Mouse (Mus musculus) liver, postnatal 0 days (tissue): ENCODE data around the gene Ralgapa2. TPM values are rescaled to one million over a fixed set of nuclear protein-coding genes. Genes with fewer than 3 reads are reported as not detected.

Source experiments
- ATAC-seq: fragments of 200-750 bp; cut with Nextera tagmentation; 2 replicates; pipeline ENCODE4 v1.8.0; 2017; ENCODE audit warnings: mild to moderate bottlenecking, moderate library complexity
- DNase-seq: peaks from one replicate; pipeline ENCODE4 v3.0.0-alpha.2; 2016
- H3K27ac ChIP-seq: fragments of 300-500 bp; sonication (generic); 2 replicates; pipeline ENCODE4 v1.5.1; 2014; ENCODE audit warnings: antibody characterized with exemption, moderate library complexity, mild to moderate bottlenecking, low read depth
- H3K27me3 ChIP-seq: fragments of 300-500 bp; sonication (generic); 2 replicates; pipeline ENCODE4 v1.6.1; 2014; ENCODE audit warnings: low read length, control low read depth, mixed read lengths; ENCODE audit not compliant: insufficient read depth
- H3K36me3 ChIP-seq: fragments of 300-500 bp; sonication (generic); replicated peaks from 2 replicates; pipeline ENCODE4 v1.6.1; 2014; ENCODE audit warnings: mild to moderate bottlenecking, control low read depth, low read length, moderate library complexity, mixed read lengths; ENCODE audit not compliant: insufficient read depth
- H3K4me1 ChIP-seq: fragments of 300-500 bp; sonication (generic); 2 replicates; pipeline ENCODE4 v1.6.1; 2014; ENCODE audit warnings: antibody characterized with exemption, mild to moderate bottlenecking, control low read depth; ENCODE audit not compliant: insufficient read depth
- H3K4me2 ChIP-seq: fragments of 300-500 bp; sonication (generic); 2 replicates; pipeline ENCODE4 v1.6.1; 2014; ENCODE audit warnings: low read depth, mild to moderate bottlenecking, low read length, moderate library complexity, mixed read lengths
- H3K4me3 ChIP-seq: fragments of 300-500 bp; sonication (generic); 2 replicates; pipeline ENCODE4 v1.5.1; 2014; ENCODE audit warnings: low read depth, low read length
- H3K9ac ChIP-seq: fragments of 300-500 bp; sonication (generic); replicated peaks from 2 replicates; pipeline ENCODE4 v1.6.1; 2014; ENCODE audit warnings: mild to moderate bottlenecking, moderate library complexity
- H3K9me3 ChIP-seq: fragments of 300-500 bp; sonication (generic); 2 replicates; pipeline ENCODE4 v1.6.1; 2016; ENCODE audit warnings: mild to moderate bottlenecking, control low read depth, low read length, mixed read lengths
- CTCF ChIP-seq: sonication (generic); IDR thresholded peaks from 2 replicates; pipeline ENCODE4 v1.5.1; 2016; ENCODE audit warnings: antibody characterized with exemption, low read depth
- EP300 ChIP-seq: IDR thresholded peaks from 2 replicates; pipeline ENCODE4 v1.6.1; 2016; ENCODE audit warnings: antibody characterized with exemption, low read depth, mild to moderate bottlenecking
- WGBS: fragments of 180-500 bp; shearing (Covaris S2); extraction: QIAGEN DNeasy Blood & Tissue Kit; methylation state at CpG from one replicate; pipeline ENCODE4 v1.1.7; 2014; ENCODE audit not compliant: insufficient replicate concordance; 5-methylcytosine and 5-hydroxymethylcytosine counted together
- polyA plus RNA-seq: library from polyadenylated mRNA; unstranded; fragments of >200 nt; fragmentation: Nextera tagmentation; extraction: Ambion mirVana; gene quantifications from 2 replicates; pipeline ENCODE4 v1.2.1, GENCODE M21; 2015

The Ralgapa2 gene
- polyA plus RNA-seq, 1 experiment from 2014 or later = 4.1 TPM

DNA sequence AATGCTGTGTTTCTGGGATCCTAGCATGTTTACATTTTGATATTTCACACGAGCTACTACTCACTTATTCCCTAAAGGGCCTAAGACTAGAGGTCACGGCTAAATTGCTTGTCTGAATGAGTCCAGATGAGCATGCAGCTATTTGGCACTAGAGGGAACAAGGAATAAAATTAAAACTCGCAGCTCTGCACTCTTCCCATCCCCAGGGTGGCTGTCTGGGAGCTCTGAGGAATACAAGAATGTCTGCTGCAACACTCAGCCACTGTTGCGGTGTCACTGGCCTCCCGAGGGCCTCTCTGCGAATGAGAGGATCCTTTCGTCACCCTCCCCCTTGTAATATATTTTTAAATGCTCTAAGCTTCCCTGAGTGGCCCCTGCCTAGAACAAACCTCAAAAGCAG is 266.7 kb downstream of the Ralgapa2 start:
- ATAC-seq = no peak
- no peak overlapping the region for H3K27ac ChIP-seq
- H3K9ac ChIP-seq = no peak overlapping the region
- H3K4me2 ChIP-seq = no peak overlapping the region
- H3K36me3 ChIP-seq = peaks cover 8% of the 10 kb centered on the region; the same call in 1 of the 2 replicates
- no peaks in the 10 kb centered on the region for H3K4me1 ChIP-seq
- no peaks in the 10 kb centered on the region for H3K27me3 ChIP-seq
- WGBS = 82% methylated on average over 7 of the region's 7 CpGs
- H3K9me3 ChIP-seq = no peaks in the 10 kb centered on the region
- TF ChIP-seq CTCF (no peak), EP300 (no peak)
- DNase-seq = no peak
- H3K4me3 ChIP-seq = no peak overlapping the region

DNA sequence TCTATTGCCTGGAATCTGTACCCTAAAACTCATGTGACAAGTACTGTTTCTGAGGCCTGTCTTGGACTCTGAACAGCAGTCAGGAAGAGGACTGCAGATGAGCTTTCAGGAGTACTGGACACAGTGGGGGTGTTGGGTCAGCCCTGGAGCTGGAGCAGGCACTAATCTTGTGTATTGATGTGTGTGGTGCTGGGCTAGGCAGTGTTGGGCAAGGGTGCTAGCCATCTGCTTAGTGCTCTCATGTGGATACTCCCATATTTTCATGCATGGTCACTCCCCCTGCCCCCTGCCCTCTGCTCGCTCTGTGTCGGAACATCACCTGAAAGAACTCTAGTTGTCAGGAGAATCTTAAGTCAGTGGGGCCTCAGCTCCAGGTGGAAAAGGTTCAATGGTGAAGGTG is 268.1 kb downstream of the Ralgapa2 start:
- WGBS = 83% methylated on average over 2 of the region's 2 CpGs

DNA sequence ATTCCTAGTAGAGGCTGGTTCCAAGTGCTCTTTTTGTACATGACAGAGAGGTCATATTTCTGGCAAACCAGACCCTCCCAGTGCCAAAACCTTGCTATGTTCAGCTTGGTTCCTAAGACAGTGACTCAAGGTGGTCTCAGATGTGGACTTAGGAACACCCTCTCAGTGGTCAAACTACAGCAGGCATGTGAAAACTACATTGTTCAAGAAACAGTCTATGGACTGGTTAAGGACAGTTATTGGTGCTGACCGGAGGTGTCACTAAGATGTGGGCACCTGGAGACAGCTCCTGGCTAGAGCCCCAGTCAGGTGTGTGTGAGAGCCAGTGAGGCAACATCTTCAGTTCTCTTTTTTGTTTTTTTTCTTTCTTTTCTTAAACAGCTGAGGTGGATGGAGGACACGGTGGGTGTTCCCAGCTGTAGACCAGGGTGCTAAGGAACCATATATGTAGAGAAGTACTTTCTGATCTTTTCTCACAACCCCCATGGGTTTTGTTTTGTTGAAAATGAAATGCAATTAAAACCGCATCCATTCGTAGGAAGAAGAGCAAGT is 272.9 kb downstream of the Ralgapa2 start:
- H3K4me2 ChIP-seq = no peak overlapping the region
- no peaks in the 10 kb centered on the region for H3K4me1 ChIP-seq
- no peak for DNase-seq
- ATAC-seq = no peak
- H3K27me3 ChIP-seq = no peaks in the 10 kb centered on the region
- TF ChIP-seq CTCF = no peak
- no peaks in the 10 kb centered on the region; the same call in 1 of the 2 replicates for H3K36me3 ChIP-seq
- no peak overlapping the region for H3K9ac ChIP-seq
- H3K4me3 ChIP-seq = no peak overlapping the region
- no peak overlapping the region for H3K27ac ChIP-seq
- WGBS = 76% methylated on average over 4 of the region's 4 CpGs
- H3K9me3 ChIP-seq = no peaks in the 10 kb centered on the region

More for the DNA sequence above, 268.1 kb downstream of the Ralgapa2 start:
- no peak overlapping the region for H3K9ac ChIP-seq
- no peak overlapping the region for H3K27ac ChIP-seq
- H3K4me2 ChIP-seq = no peak overlapping the region
- no peaks in the 10 kb centered on the region for H3K9me3 ChIP-seq
- no peaks in the 10 kb centered on the region for H3K4me1 ChIP-seq
- DNase-seq (no peak), ATAC-seq (no peak)
- H3K4me3 ChIP-seq = no peak overlapping the region
- H3K36me3 ChIP-seq = peaks cover 8% of the 10 kb centered on the region; the same call in 1 of the 2 replicates
- TF ChIP-seq EP300 = no peak
- TF ChIP-seq CTCF = no peak
- no peaks in the 10 kb centered on the region for H3K27me3 ChIP-seq

DNA sequence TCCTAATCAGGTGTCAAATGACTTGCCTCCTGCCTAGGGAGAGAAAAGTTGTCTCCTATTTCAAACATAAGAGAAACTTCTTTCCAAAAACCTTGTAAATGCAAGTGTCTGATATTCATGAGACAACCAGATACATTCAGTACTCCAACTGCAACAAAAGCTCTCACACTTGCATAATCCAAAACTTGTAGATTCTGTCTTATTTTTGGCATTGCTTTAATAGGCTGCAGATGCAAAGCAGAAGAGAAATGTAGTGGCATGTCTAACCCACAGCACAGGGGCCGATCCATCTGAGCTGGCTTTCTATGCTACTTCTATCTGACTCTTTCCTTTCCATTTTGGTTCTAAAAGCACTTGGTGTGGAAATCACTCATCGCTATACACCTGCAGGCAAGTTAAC is 280.7 kb downstream of the Ralgapa2 start:
- no peak overlapping the region for H3K4me2 ChIP-seq
- H3K27me3 ChIP-seq = peaks cover 16% of the 10 kb centered on the region
- H3K4me1 ChIP-seq = no peaks in the 10 kb centered on the region
- 91% methylated on average over 2 of the region's 2 CpGs for WGBS
- DNase-seq = no peak
- ATAC-seq = no peak
- no peak overlapping the region for H3K27ac ChIP-seq
- no peaks in the 10 kb centered on the region for H3K9me3 ChIP-seq
- TF ChIP-seq CTCF (no peak), EP300 (no peak)
- H3K4me3 ChIP-seq = no peak overlapping the region
- H3K9ac ChIP-seq = no peak overlapping the region
- no peaks in the 10 kb centered on the region for H3K36me3 ChIP-seq

DNA sequence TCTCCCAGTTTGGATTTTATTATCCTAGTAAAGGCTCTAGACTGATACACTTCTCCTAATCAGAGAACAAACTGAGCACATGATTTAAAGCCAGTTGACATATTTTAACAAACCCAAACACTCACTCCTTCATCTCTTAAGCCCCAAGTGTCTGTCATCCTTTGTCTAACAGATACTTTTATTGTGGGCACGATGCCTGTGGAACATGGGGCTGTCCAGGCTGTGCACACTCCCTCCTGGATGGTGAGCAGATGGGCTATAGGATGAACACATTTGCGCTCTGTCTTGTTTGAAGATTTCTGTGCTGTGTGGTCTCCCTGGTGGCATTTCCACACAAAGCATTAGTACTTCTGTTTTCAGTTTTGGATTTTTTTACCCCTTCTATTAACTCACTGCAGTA is 283.7 kb downstream of the Ralgapa2 start:
- Histone ChIP-seq H3K9me3 (no peaks in the 10 kb centered on the region), H3K9ac (no peak overlapping the region), H3K4me1 (peaks cover 1% of the 10 kb centered on the region; the same call in 1 of the 2 replicates), H3K27ac (no peak overlapping the region), H3K27me3 (peaks cover 44% of the 10 kb centered on the region), H3K4me3 (no peak overlapping the region), H3K4me2 (no peak overlapping the region), H3K36me3 (no peaks in the 10 kb centered on the region)
- DNase-seq = no peak
- ATAC-seq = no peak
- TF ChIP-seq CTCF = no peak
- TF ChIP-seq EP300 = no peak
- WGBS = 62% methylated on average over 2 of the region's 2 CpGs

DNA sequence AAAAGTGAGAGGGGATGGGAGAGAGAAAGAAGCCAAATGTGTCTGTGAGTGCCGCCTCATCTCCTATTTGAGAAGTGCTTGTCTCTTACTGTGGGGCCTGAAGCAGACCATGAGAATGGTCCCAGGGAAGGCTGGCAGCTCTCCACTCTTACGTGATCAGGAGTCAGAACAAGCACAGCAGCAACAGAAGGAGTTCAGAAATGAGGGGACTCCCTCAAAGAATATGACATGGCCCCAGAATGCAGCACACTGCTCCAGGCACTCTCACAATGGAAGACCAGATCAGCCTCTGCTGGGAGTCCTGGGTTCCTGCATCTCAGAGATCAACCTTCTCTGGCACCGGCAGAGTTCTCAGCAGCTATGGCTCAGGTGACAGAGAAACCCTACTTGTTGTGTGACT is 284.5 kb downstream of the Ralgapa2 start:
- DNase-seq = no peak
- ATAC-seq = no peak
- no peaks in the 10 kb centered on the region for H3K36me3 ChIP-seq
- no peaks in the 10 kb centered on the region for H3K9me3 ChIP-seq
- no peak overlapping the region for H3K27ac ChIP-seq
- H3K4me1 ChIP-seq = peaks cover 9% of the 10 kb centered on the region; the same call in 1 of the 2 replicates
- peaks cover 52% of the 10 kb centered on the region for H3K27me3 ChIP-seq
- TF ChIP-seq EP300 (no peak), CTCF (no peak)
- 54% methylated on average over 3 of the region's 3 CpGs for WGBS
- H3K4me3 ChIP-seq = no peak overlapping the region
- no peak overlapping the region for H3K4me2 ChIP-seq
- no peak overlapping the region for H3K9ac ChIP-seq
